Mouse (Mus musculus) retina, postnatal 1 day (tissue): ENCODE results near the gene Naip1.
"Not testable (repeated sequence)": the region's sequence is repeated elsewhere in the genome, so short reads cannot be mapped to it uniquely, and the experiment has no call there.

ENCODE experiments used
- DNase-seq: peaks from one replicate; pipeline ENCODE4 v3.0.0-alpha.2; 2012

Gene Naip1

GRCm38 (mm10) chr13:100452415-100453127 lies at the start of gene Naip1:
Gene Naip1, minus strand, starts transcription at chr13:100452869.
- not testable (repeated sequence) for DNase-seq

DNA sequence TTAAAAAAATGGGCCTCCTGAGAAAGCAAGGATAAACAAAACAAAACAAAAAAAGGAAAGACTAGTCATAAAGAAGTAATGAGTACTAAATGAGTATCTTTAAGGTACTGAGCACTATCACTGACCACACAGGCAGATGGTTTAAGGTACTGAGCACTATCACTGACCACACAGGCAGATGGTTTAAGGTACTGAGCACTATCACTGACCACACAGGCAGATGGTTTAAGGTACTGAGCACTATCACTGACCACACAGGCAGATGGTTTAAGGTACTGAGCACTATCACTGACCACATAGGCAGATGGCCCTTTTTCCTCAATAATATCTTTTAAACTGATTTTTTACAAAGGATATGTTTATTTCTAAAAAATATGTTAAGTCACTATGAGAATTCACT lies 47.0 kb upstream of the Naip1 start:
- not testable (repeated sequence) for DNase-seq

DNA sequence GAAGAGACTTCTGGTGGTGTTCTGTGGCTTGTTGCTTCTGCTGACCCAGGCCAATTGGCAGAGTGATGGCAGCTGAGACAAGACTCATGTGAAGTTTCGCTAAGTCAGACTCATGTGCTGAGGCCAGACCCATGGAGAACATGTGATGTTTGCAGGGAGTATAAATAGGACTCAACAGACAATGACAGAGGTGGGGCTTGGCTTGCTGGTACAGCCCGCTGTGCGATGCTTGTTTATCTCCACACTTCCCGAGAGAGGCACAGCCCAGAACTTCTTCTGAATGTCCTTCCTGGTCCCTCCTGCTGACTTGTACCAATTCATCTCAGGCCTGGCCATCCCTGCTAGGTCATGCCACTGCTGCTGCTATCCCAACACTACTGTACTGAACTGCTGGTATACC lies 42.7 kb upstream of the Naip1 start:
- DNase-seq, result no peak

DNA sequence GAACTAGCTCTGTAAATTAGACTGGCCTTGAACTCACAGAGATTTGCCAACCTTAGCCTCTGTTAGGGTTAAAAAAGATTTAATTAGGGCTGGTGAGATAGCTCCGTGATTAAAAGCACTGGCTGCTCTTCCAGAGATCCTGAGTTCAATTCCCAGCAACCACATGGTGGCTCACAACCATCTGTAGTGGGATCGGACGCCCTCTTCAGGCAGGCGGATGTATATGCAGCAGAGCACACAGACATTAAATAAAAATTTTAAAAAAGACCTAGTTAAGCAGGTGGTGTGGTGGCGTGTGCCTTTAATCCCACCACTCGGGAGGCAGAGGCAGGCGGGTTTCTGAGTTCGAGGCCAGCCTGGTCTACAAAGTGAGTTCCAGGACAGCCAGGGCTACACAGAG lies 41.7 kb upstream of the Naip1 start:
- peak; percentile 2 for DNase-seq

- DNase-seq, result no peak
Observed at GRCm38 (mm10) chr13:100493313-100493712, 40.6 kb upstream of the Naip1 start.

DNA sequence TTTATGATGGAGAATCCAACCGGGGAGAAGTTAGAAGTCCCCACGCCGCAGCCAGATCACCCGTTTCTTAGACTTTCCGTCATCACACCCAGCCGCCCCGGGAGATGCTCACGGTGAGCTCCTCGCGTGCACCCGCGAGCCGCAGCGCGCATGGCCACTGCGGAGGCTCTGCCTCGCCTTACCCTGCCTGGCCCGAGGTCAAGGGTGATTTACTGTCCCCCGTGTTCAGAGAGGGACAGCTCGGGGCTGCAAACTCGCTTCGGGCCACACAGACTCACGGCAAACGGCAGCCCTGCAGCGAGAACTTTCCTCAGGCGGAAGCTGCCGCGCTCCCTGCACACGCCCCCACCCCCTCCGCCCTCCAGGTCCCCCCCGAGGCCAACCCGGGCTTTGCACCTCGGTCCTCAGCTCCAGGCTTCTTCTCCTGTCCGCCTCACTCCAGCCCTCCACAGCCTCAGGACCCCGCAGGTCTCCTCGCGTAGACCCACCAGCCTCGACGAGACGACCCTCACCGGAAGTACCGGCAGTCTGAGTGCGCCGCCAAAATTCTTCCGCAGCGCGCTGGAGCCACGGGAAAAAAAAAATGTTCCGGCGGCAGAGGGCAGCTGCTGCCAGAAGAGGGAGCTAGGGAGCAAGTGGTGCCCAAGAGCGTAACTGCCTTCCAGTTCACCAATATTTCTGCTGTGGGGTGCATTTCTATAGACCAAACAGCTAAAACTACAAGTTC lies 39.6 kb upstream of the Naip1 start, which contains the start of gene Gtf2h2:
Gene Gtf2h2, minus strand, starts transcription at position 519 of the 727 bp plus-strand sequence.
- DNase-seq, result peak; percentile 92

DNA sequence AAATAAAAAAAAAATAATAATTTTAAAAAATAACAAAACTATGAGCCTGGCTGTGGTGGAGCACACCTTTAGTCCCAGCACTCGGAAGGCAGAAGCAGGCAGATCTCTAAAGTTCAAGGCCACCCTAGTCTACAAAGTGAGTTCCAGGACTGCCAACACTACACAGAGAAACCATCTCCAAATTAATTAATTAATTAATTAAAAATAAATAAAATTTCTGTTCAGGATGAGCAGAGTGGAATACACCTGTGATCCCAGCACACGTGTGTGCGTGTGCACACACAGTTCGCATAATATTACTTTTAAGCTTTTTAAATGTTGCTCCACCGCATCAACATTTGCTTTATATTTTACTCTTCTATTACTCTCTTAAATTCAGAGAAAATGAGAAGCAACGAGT lies 39.0 kb upstream of the Naip1 start:
- DNase-seq, result no peak

GRCm38 (mm10) chr13:100490424-100490823 lies 37.8 kb upstream of the Naip1 start:
- DNase-seq, result no peak

DNA sequence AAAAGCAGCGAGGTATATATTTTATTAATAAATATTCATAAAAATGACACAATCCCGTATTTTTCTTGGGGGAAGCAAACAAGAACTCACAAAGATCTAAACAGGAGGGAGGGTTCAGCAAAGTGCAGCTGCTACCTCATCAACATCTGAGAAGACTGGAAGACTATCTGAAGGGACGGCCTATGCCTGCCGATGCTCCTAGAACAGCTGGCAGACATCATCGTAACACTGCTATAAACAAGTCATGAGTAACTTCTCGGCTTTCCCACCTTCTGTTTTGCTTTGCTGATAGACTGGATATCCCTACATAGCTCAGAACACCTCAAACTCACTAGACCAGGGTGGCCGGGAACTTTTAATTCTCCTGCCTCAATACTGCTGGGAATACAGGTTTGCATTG lies 30.9 kb upstream of the Naip1 start:
- no peak for DNase-seq

- DNase-seq, result no peak
Observed at GRCm38 (mm10) chr13:100463527-100464222, 11.0 kb upstream of the Naip1 start.

DNA sequence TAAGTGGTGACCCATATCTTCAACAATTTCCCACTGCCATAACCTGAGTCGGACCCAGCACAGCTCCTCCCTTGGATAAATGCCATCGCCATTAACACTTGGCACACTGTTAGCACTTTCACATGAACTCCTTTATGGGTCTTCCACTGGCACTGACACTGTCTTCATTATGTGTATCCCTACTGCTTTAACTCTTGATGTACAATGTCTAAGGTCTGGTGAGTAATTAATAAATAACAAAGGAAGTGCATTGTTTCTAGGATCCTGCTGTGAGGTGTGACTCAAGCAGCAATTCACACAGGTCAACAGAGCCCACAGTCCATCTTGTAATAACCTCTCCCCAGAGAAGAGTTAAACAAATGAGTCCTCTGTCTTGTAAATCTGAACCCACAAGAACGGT lies 8.7 kb upstream of the Naip1 start:
- DNase-seq, result peak; percentile 34

GRCm38 (mm10) chr13:100449495-100449894 lies 3.2 kb downstream of the Naip1 start:
- no peak for DNase-seq

- no peak for DNase-seq
Observed at GRCm38 (mm10) chr13:100440116-100440515, 12.6 kb downstream of the Naip1 start.

GRCm38 (mm10) chr13:100438701-100439100 lies 14.0 kb downstream of the Naip1 start:
- no peak for DNase-seq

- DNase-seq, result no peak
Observed at GRCm38 (mm10) chr13:100437322-100437825, 15.3 kb downstream of the Naip1 start.

GRCm38 (mm10) chr13:100436556-100437163 lies 16.0 kb downstream of the Naip1 start:
- not testable (repeated sequence) for DNase-seq

DNA sequence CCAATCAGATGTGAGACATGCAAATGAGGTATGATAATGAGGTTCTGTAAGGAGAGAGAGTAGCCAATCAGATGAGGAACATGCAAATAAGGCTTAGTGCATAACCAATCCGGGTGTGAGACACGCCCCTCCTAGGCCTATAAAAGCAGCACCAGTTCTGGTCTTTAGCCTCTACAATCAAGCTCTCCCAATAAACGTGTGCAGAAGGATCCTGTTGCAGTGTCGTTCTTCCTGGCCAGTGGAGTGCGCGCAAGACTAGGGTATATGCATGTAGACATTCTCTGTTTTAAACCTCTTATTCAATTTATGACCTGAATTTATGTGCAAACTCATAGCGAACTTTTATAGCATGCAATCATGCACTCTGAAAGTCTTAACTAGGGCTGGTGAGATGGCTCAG lies 32.7 kb downstream of the Naip1 start:
- DNase-seq, result not testable (repeated sequence)

GRCm38 (mm10) chr13:100414428-100414827 lies 38.2 kb downstream of the Naip1 start:
- no peak for DNase-seq

DNA sequence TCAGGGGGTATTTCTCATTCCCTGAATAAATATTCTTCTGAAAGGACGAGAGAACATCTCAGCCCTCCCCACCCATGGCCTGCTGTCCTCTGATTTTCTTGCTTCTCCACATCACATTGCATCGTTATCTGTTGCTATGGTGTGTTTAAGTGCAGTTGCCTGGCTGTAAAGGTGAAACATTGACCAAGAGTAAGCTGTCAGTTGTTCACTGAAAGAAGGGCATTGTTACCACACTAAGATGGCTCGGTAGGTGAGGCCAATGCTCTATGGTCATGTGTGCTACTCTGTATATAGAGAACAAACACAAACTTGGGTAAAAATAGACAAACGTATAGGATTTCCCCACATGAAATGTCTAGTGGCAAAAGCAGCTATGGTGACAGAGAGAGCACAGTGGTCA lies 42.8 kb downstream of the Naip1 start:
- DNase-seq, result no peak

GRCm38 (mm10) chr13:100409181-100409580 lies 43.5 kb downstream of the Naip1 start:
- DNase-seq, result no peak

GRCm38 (mm10) chr13:100408242-100408641 lies 44.4 kb downstream of the Naip1 start:
- DNase-seq, result no peak

- DNase-seq, result not testable (repeated sequence)
Observed at GRCm38 (mm10) chr13:100402930-100403637, 49.6 kb downstream of the Naip1 start.
